Mouse (Mus musculus) E14TG2a.4 (cell line): ENCODE data around the gene Slc25a31.

Experiments used
- CTCF ChIP-seq: conservative IDR thresholded peaks from 2 replicates; pipeline ENCODE4 v1.5.1; 2014; ENCODE audit warnings: low read length
- NANOG ChIP-seq: IDR thresholded peaks from 2 replicates; pipeline ENCODE4 v1.6.1; 2014; ENCODE audit warnings: borderline replicate concordance, low read length, mixed read lengths
- POU5F1 ChIP-seq: IDR thresholded peaks from 2 replicates; pipeline ENCODE4 v1.6.1; 2014; ENCODE audit warnings: low read length, borderline replicate concordance

- TF ChIP-seq POU5F1 (no peak), CTCF (no peak), NANOG (no peak)
Observed at GRCm38 (mm10) chr3:40685855-40686515, 22.7 kb upstream of the Slc25a31 start.
